Mouse (Mus musculus) brown adipose tissue, adult 24 weeks (tissue): ENCODE results near the gene Ccdc106. TPM values are rescaled to one million over a fixed set of nuclear protein-coding genes. Genes with fewer than 3 reads are reported as not detected.

Source experiments
- H3K27ac ChIP-seq: fragments of 200-500 bp; replicated peaks from 2 replicates; pipeline ENCODE4 v1.5.1; 2012; ENCODE audit warnings: low read depth, mild to moderate bottlenecking, low read length
- H3K4me1 ChIP-seq: fragments of 200-500 bp; 2 replicates; pipeline ENCODE4 v1.6.1; 2012; ENCODE audit warnings: low read length, mixed read lengths; ENCODE audit not compliant: control insufficient read depth, insufficient read depth, insufficient read length
- H3K4me3 ChIP-seq: fragments of 200-500 bp; 2 replicates; pipeline ENCODE4 v1.5.1; 2012; ENCODE audit warnings: low read depth, mild to moderate bottlenecking, low read length, moderate library complexity; ENCODE audit not compliant: insufficient read depth
- polyA plus RNA-seq: library from polyadenylated mRNA; stranded (reverse); fragments of >200 nt; gene quantifications from 2 replicates; pipeline ENCODE4 v1.2.4, GENCODE M21; 2012; ENCODE audit not compliant: missing spikeins, insufficient read depth, insufficient read length

Ccdc106 gene
- polyA plus RNA-seq, 1 experiment: not detected

GRCm38 (mm10) chr7:5030554-5031275, 10.4 kb downstream of the Ccdc106 start:
- Histone ChIP-seq H3K4me1 (no peaks in the 10 kb centered on the region), H3K4me3 (no peak overlapping the region), H3K27ac (no peak overlapping the region)

- Histone ChIP-seq H3K27ac (no peak overlapping the region), H3K4me1 (no peaks in the 10 kb centered on the region), H3K4me3 (no peak overlapping the region)
Observed at GRCm38 (mm10) chr7:5031496-5031895, 11.1 kb downstream of the Ccdc106 start.

GRCm38 (mm10) chr7:5033818-5034217, 13.5 kb downstream of the Ccdc106 start, which contains the start of gene 4632433K11Rik:
TSS of gene 4632433K11Rik (plus strand) at chr7:5034118.
- no peak within 1 kb of the TSS for H3K27ac ChIP-seq
- H3K4me1 ChIP-seq: peaks cover under 1% of the 10 kb centered on the region; the same call in 1 of the 2 replicates
- H3K4me3 ChIP-seq: no peak within 1 kb of the TSS

- Histone ChIP-seq H3K4me1 (peaks cover 3% of the 10 kb centered on the region; the same call in 1 of the 2 replicates), H3K27ac (no peak overlapping the region), H3K4me3 (no peak overlapping the region)
Observed at GRCm38 (mm10) chr7:5035628-5036027, 15.3 kb downstream of the Ccdc106 start.

DNA sequence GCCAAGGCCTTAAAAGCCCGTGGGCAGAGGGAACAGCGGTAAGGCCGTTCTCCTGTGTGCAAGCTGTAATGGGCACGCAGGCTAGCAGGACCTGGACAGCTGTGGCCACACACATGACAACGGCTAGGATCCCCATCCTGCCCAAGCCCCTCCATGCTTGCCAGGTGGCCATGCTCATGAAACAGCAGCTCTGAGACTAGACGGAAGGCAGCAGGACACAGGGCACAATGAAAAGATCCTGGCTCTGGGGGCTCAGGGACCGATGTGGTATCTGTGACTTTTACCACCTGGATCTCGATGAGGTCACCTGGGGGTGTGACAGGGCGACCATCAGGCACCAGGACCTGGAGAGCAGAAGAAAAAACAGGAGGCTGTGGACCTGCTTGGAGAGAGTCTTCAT, 15.8 kb downstream of the Ccdc106 start:
- H3K4me1 ChIP-seq: peaks cover 3% of the 10 kb centered on the region; the same call in 1 of the 2 replicates
- no peak overlapping the region for H3K27ac ChIP-seq
- no peak overlapping the region for H3K4me3 ChIP-seq

GRCm38 (mm10) chr7:5037026-5037425, 16.7 kb downstream of the Ccdc106 start:
- H3K4me1 ChIP-seq: peaks cover 3% of the 10 kb centered on the region; the same call in 1 of the 2 replicates
- H3K27ac ChIP-seq: no peak overlapping the region
- no peak overlapping the region for H3K4me3 ChIP-seq

DNA sequence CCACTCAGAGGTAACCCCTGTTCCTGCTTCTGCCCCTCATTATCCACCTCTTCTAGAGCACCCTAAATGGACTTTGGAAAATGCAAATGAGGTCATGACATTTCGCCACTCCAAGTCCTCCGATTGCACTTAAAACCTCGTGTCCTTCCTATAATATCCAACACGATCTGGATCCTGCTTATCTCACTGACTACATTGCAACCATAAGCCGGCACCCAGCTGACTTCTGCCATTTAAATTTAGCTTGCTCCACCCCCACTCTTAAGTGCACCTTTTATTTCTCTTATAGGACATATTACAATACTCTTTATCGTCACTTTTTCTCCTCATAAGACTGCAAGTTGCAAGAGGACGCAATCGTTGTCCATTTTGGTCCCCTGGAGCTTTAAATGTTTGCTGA, 17.1 kb downstream of the Ccdc106 start:
- H3K4me3 ChIP-seq: peak overlapping the region; percentile 85

DNA sequence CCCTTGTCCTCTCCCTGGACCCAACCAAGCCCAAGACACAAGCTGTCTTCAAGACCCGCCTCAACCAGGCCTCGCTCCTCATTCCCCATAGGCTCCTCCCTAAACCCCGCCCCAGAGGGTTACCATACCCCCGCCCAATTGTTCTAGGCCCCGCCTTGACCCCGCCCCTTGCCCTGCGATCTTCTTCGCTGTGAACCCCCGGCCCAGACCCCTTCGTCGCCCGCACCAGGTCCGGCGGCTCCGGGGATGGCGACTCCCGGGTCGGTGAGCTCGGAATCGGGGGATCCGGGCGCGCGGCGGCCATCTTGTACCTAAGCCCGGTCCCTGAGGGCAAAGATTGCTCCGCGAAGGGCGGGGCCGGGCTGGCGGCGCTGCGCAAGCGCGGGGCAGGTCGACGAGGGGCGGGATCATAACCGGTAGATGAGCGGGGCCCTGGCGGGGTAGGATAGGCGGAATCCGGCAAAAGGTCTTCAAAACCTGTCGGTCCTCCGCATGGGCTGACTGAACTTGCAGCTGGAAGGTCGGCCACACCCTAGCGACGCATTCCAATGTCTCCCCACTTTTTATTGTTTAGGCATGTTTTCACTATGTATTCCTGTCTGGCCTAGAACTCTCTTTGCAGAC, 17.9 kb downstream of the Ccdc106 start, which contains the start of gene Zfp784:
Gene Zfp784 (minus strand): TSS at position 338 of the 624 bp plus-strand sequence.
- Histone ChIP-seq H3K4me1 (peaks cover 3% of the 10 kb centered on the region; the same call in 1 of the 2 replicates), H3K27ac (peak within 1 kb of the TSS; percentile 95), H3K4me3 (peak within 1 kb of the TSS; percentile 85)

More for the DNA sequence above, 17.1 kb downstream of the Ccdc106 start:
- no peak overlapping the region for H3K27ac ChIP-seq
- peaks cover 3% of the 10 kb centered on the region; the same call in 1 of the 2 replicates for H3K4me1 ChIP-seq

DNA sequence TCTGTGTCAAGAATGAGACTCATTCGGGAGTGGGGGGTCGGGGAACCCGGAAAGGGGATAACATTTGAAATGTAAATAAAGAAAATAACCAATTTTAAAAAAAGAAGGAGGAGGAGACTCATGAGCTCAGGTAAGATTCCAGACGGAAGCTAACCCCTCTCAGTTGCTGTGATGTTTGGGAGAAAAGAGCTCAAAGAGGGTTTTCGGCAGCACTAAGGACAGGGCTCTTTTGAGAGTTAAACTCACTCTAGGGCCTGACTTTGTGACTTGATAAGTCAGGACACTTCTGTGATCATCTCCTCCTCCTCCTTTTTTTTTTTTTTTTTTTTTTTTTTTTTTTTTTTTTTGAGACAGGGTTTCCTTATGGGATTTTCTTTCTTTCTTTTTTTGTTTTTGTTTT, 18.6 kb downstream of the Ccdc106 start:
- Histone ChIP-seq H3K4me3 (peak overlapping the region; percentile 85), H3K27ac (peak overlapping the region; percentile 95; the same call in 1 of the 2 replicates), H3K4me1 (peaks cover 3% of the 10 kb centered on the region; the same call in 1 of the 2 replicates)

DNA sequence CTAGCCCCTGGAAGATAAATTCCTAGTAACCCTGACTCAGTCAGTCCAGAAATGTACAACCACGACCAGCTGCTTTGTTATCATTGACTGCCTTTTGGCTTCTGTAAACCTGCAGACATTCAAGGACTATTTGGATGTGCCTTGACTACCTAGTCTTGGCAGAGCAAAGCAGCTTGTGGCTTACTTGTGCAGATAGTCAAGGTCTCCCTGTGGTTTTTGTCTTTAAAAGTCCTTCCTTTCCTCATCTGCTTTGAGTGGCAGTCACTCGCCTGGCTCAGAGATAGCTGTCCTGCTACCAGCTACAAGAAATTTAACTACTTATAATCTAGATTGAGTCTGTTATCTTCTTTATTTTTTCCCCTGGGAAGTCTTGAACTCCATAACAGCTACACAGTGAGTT, 24.6 kb downstream of the Ccdc106 start:
- no peak overlapping the region for H3K27ac ChIP-seq
- no peak overlapping the region for H3K4me3 ChIP-seq
- H3K4me1 ChIP-seq: no peaks in the 10 kb centered on the region

DNA sequence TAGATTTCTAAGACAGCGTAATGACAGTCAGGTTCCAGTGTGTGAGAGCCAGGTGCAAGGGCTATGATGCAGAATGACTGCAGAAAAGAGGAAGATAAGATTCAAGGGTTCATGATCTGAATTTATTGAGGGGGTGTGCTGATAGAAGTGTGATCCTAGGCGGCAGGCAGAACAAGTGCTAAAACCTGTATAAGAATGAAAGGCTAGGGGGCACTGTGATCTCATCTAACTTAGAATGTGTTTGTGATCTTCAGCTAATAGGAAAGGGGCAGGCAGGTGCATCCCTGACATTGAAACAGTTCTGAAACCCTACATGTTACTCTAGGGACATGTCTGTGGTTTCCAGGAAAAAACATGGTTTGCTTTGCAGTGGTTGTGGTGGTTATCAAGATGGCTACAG, 25.8 kb downstream of the Ccdc106 start:
- no peak overlapping the region for H3K27ac ChIP-seq
- H3K4me3 ChIP-seq: no peak overlapping the region
- H3K4me1 ChIP-seq: no peaks in the 10 kb centered on the region

DNA sequence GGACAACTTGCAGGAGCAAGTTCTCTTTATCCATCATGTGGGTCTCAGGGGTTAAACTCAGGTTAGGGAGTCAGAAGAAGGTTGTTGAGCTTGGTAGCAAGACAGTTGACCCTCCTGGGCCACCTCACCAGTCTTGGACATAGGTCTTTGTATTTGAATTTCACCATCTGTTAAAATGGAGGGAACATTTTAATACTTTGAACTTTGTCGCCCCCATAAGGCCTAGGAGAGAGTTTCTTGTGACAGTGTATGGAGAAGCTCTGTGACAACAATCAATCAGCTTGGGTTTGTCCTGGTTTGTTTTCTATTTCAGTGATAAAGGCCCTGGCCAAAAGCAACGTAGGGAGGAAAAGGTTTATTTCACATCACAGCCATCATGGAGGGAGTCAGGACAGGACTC, 27.0 kb downstream of the Ccdc106 start:
- H3K4me3 ChIP-seq: no peak overlapping the region
- H3K4me1 ChIP-seq: no peaks in the 10 kb centered on the region; the same call in 1 of the 2 replicates

GRCm38 (mm10) chr7:5051193-5052192, 31.1 kb downstream of the Ccdc106 start, which contains the start of gene Zfp580:
TSS of gene Zfp580 (plus strand) at chr7:5051538.
- Histone ChIP-seq H3K4me3 (peak within 1 kb of the TSS; percentile 65), H3K4me1 (no peaks in the 10 kb centered on the region; the same call in 1 of the 2 replicates), H3K27ac (peak within 1 kb of the TSS; percentile 26; the same call in 1 of the 2 replicates)

More for the DNA sequence above, 27.0 kb downstream of the Ccdc106 start:
- no peak overlapping the region for H3K27ac ChIP-seq

- Histone ChIP-seq H3K27ac (no peak overlapping the region), H3K4me1 (no peaks in the 10 kb centered on the region; the same call in 1 of the 2 replicates), H3K4me3 (peak overlapping the region; percentile 65)
Observed at GRCm38 (mm10) chr7:5052438-5052837, 32.1 kb downstream of the Ccdc106 start.
